Mouse (Mus musculus) left cerebral cortex, adult 18-20 months (tissue): Measurements from ENCODE around the gene Prr12. TPM values are rescaled to one million over a fixed set of nuclear protein-coding genes. Genes with fewer than 3 reads are reported as not detected.
"Not testable (repeated sequence)": the region's sequence is repeated elsewhere in the genome, so short reads cannot be mapped to it uniquely, and the experiment has no call there.

Experiments
- DNase-seq, 2 experiments: peaks; one replicate each; pipeline ENCODE4 v3.0.0; 2021 to 2022; ENCODE audit warnings: low spot score in 2 of 2, mixed read lengths in 1 of 2
- total RNA-seq, 2 experiments: library from RNA; stranded (reverse); gene quantifications; 2 replicates each; pipeline ENCODE4 v1.2.3; 2021

The Prr12 gene
- total RNA-seq, 2 experiments from 2014 or later: 63.3 to 67.5 TPM

- DNase-seq: no peak
These were observed 27.0 kb downstream of the Prr12 start for GRCm38 (mm10) chr7:45025601-45026220.

- DNase-seq: no peak
These were observed 28.1 kb downstream of the Prr12 start for GRCm38 (mm10) chr7:45024281-45025248.

- DNase-seq: not testable (repeated sequence)
These were observed 29.0 kb downstream of the Prr12 start for GRCm38 (mm10) chr7:45023711-45024110.

GRCm38 (mm10) chr7:45020225-45020624 is 32.5 kb downstream of the Prr12 start:
- no peak for DNase-seq

- DNase-seq: peak in 1 of 2 experiments; percentile 20
These were observed 33.6 kb downstream of the Prr12 start for GRCm38 (mm10) chr7:45019031-45019571.

- peak; percentile 71 to 80 for DNase-seq
These were observed 35.2 kb downstream of the Prr12 start, which contains the start of gene Rras for GRCm38 (mm10) chr7:45017242-45018061. Rras (plus strand) TSS chr7:45017961.

- no peak for DNase-seq
These were observed 35.9 kb downstream of the Prr12 start for GRCm38 (mm10) chr7:45016761-45017160.

GRCm38 (mm10) chr7:45015957-45016612 is 36.6 kb downstream of the Prr12 start, which contains the start of gene Scaf1:
Scaf1 (minus strand) TSS chr7:45016363.
- DNase-seq: peak; percentile 99 to 100

GRCm38 (mm10) chr7:45015344-45015956 is 37.2 kb downstream of the Prr12 start:
- DNase-seq: no peak

- no peak for DNase-seq
These were observed 38.6 kb downstream of the Prr12 start for GRCm38 (mm10) chr7:45014096-45014451.

GRCm38 (mm10) chr7:45013366-45014095 is 39.1 kb downstream of the Prr12 start:
- no peak for DNase-seq

- no peak for DNase-seq
These were observed 39.9 kb downstream of the Prr12 start for GRCm38 (mm10) chr7:45012824-45013223.

GRCm38 (mm10) chr7:45012011-45012410 is 40.7 kb downstream of the Prr12 start:
- DNase-seq: no peak

- no peak for DNase-seq
These were observed 44.3 kb downstream of the Prr12 start for GRCm38 (mm10) chr7:45008411-45008810.

- DNase-seq: no peak
These were observed 44.8 kb downstream of the Prr12 start for GRCm38 (mm10) chr7:45007846-45008245.

- no peak for DNase-seq
These were observed 45.5 kb downstream of the Prr12 start for GRCm38 (mm10) chr7:45007141-45007540.

- DNase-seq: no peak
These were observed 46.2 kb downstream of the Prr12 start for GRCm38 (mm10) chr7:45006503-45006902.

GRCm38 (mm10) chr7:45005321-45005992 is 47.2 kb downstream of the Prr12 start:
- no peak for DNase-seq

- no peak for DNase-seq
These were observed 48.1 kb downstream of the Prr12 start for GRCm38 (mm10) chr7:45004546-45004945.
